Mouse (Mus musculus) thymus, adult 2 months (tissue): ENCODE results near the gene Creg1.

Experiments used
- CTCF ChIP-seq: fragments of 200-500 bp; IDR thresholded peaks from 2 replicates; pipeline ENCODE4 v1.5.1; 2012; ENCODE audit warnings: mild to moderate bottlenecking, control low read depth, low read length, moderate library complexity, borderline replicate concordance; ENCODE audit not compliant: control insufficient read depth, poor library complexity, insufficient read depth; ENCODE audit errors: extremely low read depth
- POLR2A ChIP-seq: fragments of 200-500 bp; IDR thresholded peaks from 2 replicates; pipeline ENCODE4 v1.6.1; 2012; ENCODE audit warnings: mild to moderate bottlenecking, low read length, control low read depth, moderate library complexity; ENCODE audit not compliant: control insufficient read depth, poor library complexity, insufficient read depth; ENCODE audit errors: extremely low read depth

DNA sequence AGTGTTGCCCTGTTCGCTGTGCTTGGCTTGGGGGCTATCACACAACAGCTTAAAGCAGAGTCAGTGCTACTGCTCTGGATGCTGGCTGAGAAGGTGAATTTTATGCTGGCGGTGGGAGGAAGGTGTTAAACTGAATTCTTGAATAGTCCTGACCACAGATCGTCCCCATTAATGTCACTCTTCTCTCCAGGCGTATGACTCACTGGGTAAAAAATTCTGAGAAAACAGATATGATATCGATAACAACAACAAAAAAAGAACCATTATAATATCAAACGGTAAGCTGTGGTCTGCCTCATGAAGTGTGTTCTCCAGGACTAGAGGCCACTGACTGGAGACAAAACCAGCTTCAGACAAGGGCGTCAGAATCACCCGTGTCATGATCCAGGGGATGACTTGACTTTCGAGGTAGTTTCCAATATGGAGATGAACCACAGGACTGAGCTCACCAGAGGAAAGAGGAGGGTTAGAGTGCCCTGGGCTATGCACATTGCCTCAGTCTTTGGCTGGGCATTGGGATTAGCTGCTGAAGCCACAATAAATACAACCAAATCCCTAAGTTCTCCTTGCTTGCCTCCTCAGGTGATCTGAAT lies 40.9 kb upstream of the Creg1 start:
- TF ChIP-seq CTCF (no peak), POLR2A (no peak)
